Mouse (Mus musculus) 3134 (cell line): ENCODE results near the gene Zbtb16.

Source experiments
- DNase-seq: peaks from one replicate; pipeline ENCODE4 v3.0.0-alpha.2; 2011; ENCODE audit warnings: low spot score; ENCODE audit not compliant: insufficient read length; ENCODE audit errors: extremely low read depth

Gene Zbtb16

DNA sequence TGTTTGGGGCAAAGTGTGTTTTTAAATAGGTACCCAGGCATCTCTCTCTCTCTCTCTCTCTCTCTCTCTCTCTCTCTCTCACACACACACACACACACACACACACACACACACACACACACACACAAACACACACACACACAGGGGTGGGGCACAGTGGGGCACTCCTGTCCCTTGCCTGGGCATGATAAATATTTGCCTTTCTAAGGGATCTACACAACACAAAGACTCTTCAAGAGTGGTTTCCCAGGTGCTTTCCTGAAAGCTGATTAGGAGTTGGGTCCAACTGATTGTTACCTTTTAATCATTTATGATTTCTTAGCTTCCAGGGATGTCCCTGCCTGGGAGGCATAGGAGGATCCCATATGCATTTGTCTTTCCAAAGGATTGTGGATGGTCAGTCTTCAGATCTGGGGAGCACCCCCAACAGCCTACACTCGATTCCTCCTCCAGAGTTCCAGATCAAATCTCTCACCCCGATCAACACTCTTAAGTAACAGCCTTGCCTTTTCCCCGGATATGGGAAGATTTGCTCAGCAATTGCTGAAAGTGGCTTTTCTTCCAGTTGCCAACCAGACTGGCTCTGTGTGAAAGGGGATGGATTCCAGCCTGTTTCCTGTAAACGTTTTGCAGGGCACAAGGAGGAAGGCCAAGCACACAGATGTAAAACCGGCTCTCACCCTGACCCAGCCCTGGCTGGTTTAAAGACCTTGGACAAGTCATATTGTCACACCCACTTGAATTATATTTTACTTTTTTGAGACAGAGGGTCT is 90.5 kb downstream of the Zbtb16 start:
- no peak for DNase-seq

- DNase-seq = no peak
These were observed 91.1 kb downstream of the Zbtb16 start for GRCm38 (mm10) chr9:48744916-48745315.

DNA sequence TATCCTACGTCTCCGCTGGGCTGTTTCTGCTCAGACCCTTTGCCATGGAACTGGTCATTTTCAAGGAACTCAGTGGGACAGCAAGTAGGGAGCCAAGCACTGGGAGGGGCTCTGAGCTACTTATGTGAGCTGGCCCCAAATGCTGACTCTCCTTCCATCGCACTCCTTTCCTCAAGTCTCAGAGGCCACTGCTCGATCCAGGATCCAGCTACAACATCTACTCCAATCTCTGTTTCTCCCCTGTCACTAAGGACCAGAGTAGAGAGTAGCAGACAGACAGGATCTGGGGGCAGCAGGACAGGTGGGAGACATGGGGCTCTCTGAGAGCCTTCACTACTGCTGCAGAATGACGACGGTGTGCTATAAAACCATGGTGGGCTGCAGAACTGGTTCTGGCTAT is 91.6 kb downstream of the Zbtb16 start:
- no peak for DNase-seq

- no peak for DNase-seq
These were observed 92.4 kb downstream of the Zbtb16 start for GRCm38 (mm10) chr9:48743338-48744285.

- DNase-seq = no peak
These were observed 93.9 kb downstream of the Zbtb16 start for GRCm38 (mm10) chr9:48742150-48742549.

DNA sequence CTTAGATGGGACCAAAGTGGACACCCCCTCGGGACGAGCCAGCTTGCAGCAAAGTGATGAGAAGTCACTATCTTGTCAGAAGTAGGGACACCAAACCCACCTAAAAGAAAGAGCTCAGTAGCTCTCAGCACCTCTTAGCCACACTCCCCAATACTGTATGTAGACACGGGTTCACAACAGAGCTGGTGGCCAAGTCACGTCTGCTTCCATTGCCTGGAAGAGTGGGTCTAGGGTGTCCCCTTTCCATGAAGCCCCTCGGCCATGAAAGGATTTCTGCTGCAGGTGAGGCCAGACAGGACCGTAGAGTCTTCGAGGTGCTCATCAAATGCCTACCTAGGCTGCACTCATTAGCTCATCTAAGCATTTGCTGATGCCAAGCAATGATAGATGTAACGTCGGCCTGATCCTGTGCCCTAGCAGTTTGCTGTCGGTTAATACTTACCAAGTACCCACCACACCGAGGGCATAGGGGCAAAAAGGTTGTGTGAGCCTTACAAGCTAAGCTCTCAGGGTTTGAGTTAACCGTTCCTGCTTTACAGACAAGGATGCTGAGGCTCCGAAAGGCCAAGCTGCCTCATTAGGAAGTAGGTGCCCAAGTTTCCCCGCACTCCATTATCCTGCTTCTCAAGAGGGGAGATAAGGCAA is 94.5 kb downstream of the Zbtb16 start:
- DNase-seq = no peak

DNA sequence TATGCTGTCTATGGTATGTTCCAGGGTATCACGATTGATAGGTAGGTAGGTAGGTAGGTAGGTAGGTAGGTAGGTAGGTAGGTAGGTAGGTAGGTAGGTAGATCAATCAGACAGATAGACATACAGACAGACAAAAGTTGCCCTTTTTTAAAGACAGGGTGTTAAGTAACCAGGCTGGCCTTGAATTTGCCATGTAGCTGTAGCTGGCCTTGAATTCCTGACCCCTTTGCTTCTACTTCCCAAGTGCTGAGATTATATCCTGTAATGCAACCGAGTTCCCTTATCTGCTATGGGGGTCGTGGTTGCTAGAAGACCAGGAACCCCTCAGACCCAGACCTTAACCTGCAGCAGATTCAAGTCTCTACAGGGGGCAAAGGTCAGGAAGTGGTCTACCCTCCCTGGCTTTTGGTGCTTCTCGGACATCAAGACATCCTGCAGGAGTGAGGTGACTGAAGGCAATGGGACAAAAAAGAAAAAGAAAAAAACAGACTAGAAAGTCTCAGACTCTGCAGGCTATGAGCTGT is 95.2 kb downstream of the Zbtb16 start:
- no peak for DNase-seq

DNA sequence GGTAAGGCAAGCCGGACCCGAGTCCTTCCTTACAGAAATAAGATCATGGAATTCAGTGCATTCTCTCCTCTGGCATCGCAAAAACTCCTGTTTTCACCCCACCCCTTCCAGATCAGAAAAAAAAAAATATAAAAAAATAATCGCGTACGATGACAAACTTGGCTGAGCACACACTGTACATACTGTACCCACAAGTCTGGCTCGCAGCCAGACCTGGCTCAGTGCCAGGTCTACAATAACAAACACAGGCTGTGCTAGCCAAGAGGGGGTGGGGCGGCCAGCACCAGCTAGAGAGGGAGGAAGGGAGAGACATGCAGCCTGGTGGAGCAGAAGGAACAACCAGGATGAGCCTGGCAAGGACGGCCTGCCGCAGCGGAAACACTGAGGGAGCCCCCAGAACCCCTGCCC is 95.9 kb downstream of the Zbtb16 start:
- DNase-seq = peak; percentile 57

DNA sequence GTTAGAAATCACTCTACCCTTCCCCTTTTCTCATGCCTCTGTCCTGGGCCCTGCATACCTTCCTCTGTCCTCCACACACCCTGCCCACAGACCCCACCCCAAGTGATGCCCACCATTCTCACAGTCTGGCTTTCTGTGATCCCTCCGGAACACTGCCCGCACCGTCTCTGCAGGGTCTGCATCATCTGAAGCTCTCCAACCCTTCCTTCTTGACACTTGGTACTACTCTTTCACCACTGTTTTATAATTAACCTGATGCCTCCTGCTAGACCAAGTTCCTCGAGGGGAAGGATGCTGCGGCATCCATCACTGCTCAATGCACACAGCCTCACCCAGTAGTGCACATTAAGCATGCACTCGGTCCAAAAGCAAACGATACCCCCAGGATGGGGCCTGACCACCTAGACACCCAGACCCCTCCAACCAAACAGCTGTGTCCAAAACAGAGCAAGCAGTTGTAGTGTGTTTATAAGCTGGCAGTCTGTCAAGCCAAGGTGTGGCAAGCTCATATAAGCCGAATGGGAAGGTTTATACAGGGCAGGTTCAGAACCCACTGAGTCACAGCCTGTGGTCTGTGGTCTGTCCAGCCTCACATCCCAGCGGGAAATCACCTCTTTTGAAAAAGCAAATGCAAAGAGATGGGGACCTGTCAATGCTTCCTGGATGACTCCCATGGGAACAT is 97.1 kb downstream of the Zbtb16 start:
- DNase-seq = peak; percentile 43

DNA sequence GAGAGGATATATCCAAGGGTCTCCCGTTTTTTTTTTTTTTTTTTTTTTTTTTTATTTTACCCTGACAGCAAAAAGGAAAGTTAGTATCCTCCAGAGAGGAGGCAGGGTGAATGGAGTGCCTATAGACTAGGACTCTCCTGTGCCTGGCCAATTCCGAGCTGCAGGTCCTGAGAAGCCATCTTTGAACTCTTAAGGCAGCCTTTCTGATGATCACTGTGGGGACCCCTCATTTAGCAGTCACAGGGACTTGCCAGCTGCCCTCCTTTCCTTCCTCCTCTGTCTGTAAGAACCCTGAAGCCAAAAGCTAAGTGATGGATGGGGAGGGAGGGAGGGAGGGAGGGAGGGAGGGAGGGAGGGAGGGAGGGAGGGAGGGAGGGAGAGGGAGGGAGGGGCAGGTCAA is 98.1 kb downstream of the Zbtb16 start:
- no peak for DNase-seq

DNA sequence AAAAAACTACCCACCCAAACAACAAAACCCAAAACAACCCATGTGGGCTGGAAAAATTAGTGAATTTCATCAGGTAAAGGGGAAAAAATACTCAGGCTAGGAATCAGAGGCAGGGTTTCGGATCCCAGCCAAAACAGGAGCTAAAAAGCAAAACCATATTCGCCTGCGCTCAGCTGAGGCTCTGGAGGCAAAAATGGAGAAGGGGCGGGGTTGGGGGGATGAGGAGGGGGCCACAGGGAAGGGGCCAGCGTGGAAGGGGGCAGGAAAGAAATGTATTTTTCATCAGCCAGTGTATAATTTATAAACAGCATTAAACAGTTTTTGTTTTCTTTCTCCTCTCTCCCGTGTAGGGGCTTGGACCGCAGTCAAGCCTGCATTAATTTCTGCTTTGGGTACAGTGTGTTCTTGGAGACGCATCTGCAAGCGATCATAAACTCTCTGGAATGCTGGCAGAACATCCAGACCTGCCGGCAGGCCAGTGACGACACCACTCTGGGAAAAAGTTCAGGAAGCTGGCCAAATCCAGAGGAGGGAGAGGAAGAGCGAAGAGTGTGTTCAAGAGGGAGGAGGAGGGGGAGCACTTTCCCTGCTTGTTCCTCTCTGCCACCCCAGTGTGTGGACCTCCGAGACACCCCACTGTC is 98.7 kb downstream of the Zbtb16 start:
- DNase-seq = peak; percentile 22

DNA sequence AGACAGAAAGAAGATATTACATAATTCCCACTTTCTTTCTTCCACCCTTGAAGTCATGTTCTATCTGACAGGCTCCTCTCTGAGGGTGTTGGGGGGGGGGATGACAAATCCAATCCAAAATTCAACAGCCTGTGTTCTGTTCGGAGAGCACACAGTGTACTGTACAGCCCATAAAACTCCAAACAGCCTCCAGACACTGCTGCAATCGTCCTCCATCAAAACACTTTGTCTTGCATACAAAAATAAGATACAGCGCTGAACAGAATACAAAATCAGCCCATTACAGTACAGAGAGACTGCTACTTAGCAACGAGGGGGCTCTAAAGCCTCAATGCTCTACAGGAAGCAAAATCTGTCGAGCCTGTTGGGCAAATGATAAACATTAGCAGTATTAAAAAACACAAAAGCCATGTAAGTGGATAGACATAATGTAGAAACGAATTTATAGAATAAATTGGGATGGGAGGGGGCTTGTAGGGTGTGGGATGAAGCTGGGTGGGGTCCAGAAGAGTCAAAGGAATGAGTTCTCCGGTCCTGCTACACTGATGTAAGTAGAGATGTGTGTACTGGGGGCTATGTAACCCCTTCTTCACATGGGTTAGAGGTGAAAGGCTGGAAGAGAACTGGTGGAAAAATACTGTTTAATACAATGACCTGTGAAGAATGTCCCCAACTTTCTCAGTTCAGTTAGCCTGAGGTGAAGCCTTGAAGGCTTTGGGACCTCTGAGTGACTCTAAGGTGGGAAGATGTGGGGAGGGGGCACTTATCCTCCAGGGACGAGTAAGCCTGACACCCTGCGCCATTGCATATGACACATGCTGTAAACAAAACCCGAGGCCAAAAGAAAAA is 99.4 kb downstream of the Zbtb16 start:
- no peak for DNase-seq

GRCm38 (mm10) chr9:48735466-48736312 is 100.3 kb downstream of the Zbtb16 start:
- DNase-seq = no peak

DNA sequence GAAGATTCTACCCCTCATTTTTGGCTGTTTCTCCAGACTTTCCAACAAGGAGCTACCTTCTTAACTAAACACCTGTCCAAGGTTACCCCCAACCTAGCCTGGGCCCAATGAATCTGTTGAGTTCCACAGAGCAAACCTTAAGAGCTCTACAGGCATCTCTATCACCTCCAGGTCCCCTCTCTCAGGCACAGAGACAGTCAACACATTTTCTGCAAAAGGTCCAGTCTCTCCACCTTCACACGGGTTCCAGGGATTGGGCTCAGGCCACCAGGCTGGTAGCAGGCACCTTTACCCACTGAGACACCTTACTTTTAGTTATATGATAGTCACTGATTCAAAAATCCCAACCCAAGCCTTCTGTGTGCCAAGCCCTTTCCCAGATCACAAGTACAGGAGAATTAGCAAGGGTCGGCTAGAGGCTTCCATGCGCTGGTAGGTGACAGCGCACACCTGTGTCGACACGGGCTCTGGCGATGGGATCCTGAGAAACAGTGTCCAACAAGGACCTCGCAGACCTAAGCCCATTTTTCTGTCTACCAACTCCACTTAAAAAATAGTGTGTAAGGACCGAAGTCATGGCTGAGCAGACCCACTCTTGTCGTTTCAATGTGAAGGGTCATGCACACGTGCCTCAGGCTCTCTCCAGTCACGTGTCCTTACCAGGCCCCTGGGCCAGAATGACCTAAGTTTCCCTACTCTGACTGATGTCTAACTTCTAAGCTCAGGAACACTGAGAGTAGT is 101.1 kb downstream of the Zbtb16 start:
- DNase-seq = no peak

DNA sequence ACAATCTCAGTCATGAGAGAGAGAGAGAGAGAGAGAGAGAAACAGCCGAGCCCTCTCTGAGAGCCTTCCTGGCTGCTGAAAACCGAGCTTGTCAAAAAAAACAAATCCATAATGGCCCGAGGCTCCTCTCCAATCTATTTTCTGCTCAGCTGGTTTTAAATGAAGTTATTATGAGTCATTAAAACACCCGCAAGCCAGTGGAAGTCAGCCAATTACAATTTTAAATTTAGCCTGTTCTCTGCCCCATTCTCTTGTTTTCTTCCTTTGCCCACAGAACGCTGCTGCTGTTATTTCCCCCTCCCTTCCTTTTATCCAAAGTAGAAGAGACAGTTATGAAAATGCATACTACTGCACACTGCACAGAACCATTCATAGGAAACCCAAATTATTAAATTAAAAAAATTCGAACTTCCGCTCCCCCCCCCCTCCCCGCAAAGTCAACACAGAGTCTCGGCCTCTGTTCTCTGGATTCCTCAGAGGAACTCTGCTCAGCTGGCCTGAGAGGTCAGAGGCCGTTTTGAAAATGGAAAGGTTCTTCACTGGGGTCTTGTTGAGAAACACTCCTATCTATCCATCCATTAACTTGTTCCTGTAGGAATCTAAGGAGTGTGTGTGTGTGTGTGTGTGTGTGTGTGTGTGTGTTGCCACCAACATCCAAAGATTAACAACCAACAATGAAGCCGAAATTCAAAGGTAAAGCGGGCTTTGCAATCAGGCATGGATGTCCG is 102.0 kb downstream of the Zbtb16 start:
- peak; percentile 25 for DNase-seq

- DNase-seq = no peak
These were observed 102.9 kb downstream of the Zbtb16 start for GRCm38 (mm10) chr9:48733083-48733482.
